Mouse (Mus musculus) embryo, embryonic 10 days (tissue): ENCODE results near the gene Smim24.

Experiments used
- DNase-seq: peaks from one replicate; pipeline ENCODE4 v3.0.0-alpha.2; 2015; ENCODE audit warnings: low spot score

Smim24 gene

GRCm38 (mm10) chr10:81434361-81435263 lies 41.8 kb downstream of the Smim24 start:
- DNase-seq = no peak

- no peak for DNase-seq
These were observed 42.6 kb downstream of the Smim24 start for GRCm38 (mm10) chr10:81435436-81435835.

- DNase-seq = no peak
These were observed 48.2 kb downstream of the Smim24 start for GRCm38 (mm10) chr10:81441019-81441418.
